Mouse (Mus musculus) CH12.LX (cell line): Measurements from ENCODE around the gene Gm44973. TPM values are rescaled to one million over a fixed set of nuclear protein-coding genes. Genes with fewer than 3 reads are reported as not detected.

ENCODE experiments used
- DNase-seq: peaks from one replicate; pipeline ENCODE4 v3.0.0-alpha.2; 2013; ENCODE audit errors: extremely low read depth
- H3K27ac ChIP-seq: 2 replicates; pipeline ENCODE4 v1.5.1; 2012; ENCODE audit warnings: low read depth, mild to moderate bottlenecking, control low read depth, moderate library complexity; ENCODE audit not compliant: insufficient read depth
- H3K27me3 ChIP-seq: replicated peaks from 2 replicates; pipeline ENCODE3; 2012; ENCODE audit warnings: inconsistent platforms
- H3K36me3 ChIP-seq, 2 experiments: replicated peaks in 1 of 2; 2 replicates each; pipeline versions ENCODE3 to v1.6.1; 2012; ENCODE audit warnings: inconsistent platforms in 1 of 2, low read length in 1 of 2, mild to moderate bottlenecking in 1 of 2, mixed read lengths in 1 of 2, moderate library complexity in 1 of 2; ENCODE audit not compliant: control insufficient read depth in 1 of 2, insufficient read depth in 1 of 2
- H3K4me1 ChIP-seq, 2 experiments: 2 replicates each; pipeline ENCODE4 v1.6.1; 2012; ENCODE audit warnings: inconsistent platforms in 1 of 2, moderate library complexity in 1 of 2; ENCODE audit not compliant: insufficient read depth in 2 of 2, control insufficient read depth in 1 of 2
- H3K4me2 ChIP-seq: 2 replicates; pipeline ENCODE4 v1.6.1; 2012; ENCODE audit warnings: low read depth, mild to moderate bottlenecking, control low read depth; ENCODE audit not compliant: poor library complexity, insufficient read depth, severe bottlenecking
- H3K4me3 ChIP-seq, 3 experiments: fragments of 150-350 bp in 1 of 3; sonication (generic) in 1 of 3; replicated peaks in 1 of 3; 2 replicates each; pipeline versions ENCODE3 to v1.5.1; 2011 to 2012; ENCODE audit warnings: low read depth in 2 of 3, low read length in 2 of 3, mild to moderate bottlenecking in 2 of 3, moderate library complexity in 2 of 3, control low read depth in 1 of 3, improper control_type of control experiment in 1 of 3, inconsistent platforms in 1 of 3, mixed read lengths in 1 of 3; ENCODE audit not compliant: poor library complexity in 1 of 3
- H3K79me2 ChIP-seq: replicated peaks from 2 replicates; pipeline ENCODE4 v1.6.1; 2012; ENCODE audit warnings: mild to moderate bottlenecking, moderate library complexity; ENCODE audit not compliant: control insufficient read depth, poor library complexity, insufficient read depth, severe bottlenecking; ENCODE audit errors: extremely low read depth
- H3K9ac ChIP-seq: 2 replicates; pipeline ENCODE4 v1.6.1; 2012; ENCODE audit warnings: low read depth, mild to moderate bottlenecking, control low read depth, moderate library complexity; ENCODE audit not compliant: insufficient read depth
- H3K9me3 ChIP-seq: replicated peaks from 2 replicates; pipeline ENCODE3; 2012; ENCODE audit warnings: low read length, inconsistent platforms, mixed read lengths
- BHLHE40 ChIP-seq: IDR thresholded peaks from 2 replicates; pipeline ENCODE4 v1.6.1; 2011; ENCODE audit warnings: mild to moderate bottlenecking, low read depth, low read length, improper control_type of control experiment
- CHD1 ChIP-seq: IDR thresholded peaks from 2 replicates; pipeline ENCODE4 v1.6.1; 2012; ENCODE audit warnings: low read depth, low read length, improper control_type of control experiment, inconsistent platforms
- CHD2 ChIP-seq: IDR thresholded peaks from 2 replicates; pipeline ENCODE4 v1.6.1; 2011; ENCODE audit warnings: low read length, improper control_type of control experiment
- CTCF ChIP-seq, 2 experiments: IDR thresholded peaks in 1 of 2; conservative IDR thresholded peaks in 1 of 2; 2 replicates each; pipeline ENCODE4 v1.5.1; 2011 to 2012; ENCODE audit warnings: low read depth in 2 of 2, low read length in 2 of 2, improper control_type of control experiment in 1 of 2, inconsistent platforms in 1 of 2, mild to moderate bottlenecking in 1 of 2, moderate library complexity in 1 of 2
- E2F4 ChIP-seq: IDR thresholded peaks from 2 replicates; pipeline ENCODE4 v1.6.1; 2011; ENCODE audit warnings: low read depth, low read length, improper control_type of control experiment; ENCODE audit not compliant: insufficient replicate concordance
- ELF1 ChIP-seq: IDR thresholded peaks from 2 replicates; pipeline ENCODE4 v1.6.1; 2014; ENCODE audit warnings: low read depth, mild to moderate bottlenecking, inconsistent platforms, low read length, improper control_type of control experiment
- EP300 ChIP-seq: IDR thresholded peaks from 2 replicates; pipeline ENCODE4 v1.6.1; 2011; ENCODE audit warnings: low read length, improper control_type of control experiment
- ETS1 ChIP-seq: conservative IDR thresholded peaks from 2 replicates; pipeline ENCODE4 v1.6.1; 2012; ENCODE audit warnings: low read depth, mild to moderate bottlenecking, inconsistent platforms, low read length, improper control_type of control experiment, moderate library complexity
- GABPA ChIP-seq: IDR thresholded peaks from 2 replicates; pipeline ENCODE4 v1.6.1; 2012; ENCODE audit warnings: low read depth, low read length, improper control_type of control experiment, inconsistent platforms; ENCODE audit not compliant: insufficient replicate concordance
- HCFC1 ChIP-seq: IDR thresholded peaks from 2 replicates; pipeline ENCODE4 v1.6.1; 2012; ENCODE audit warnings: low read depth, mild to moderate bottlenecking, inconsistent platforms, low read length, improper control_type of control experiment
- IRF4 ChIP-seq: IDR thresholded peaks from 2 replicates; pipeline ENCODE4 v1.6.1; 2014; ENCODE audit warnings: low read depth, mild to moderate bottlenecking, inconsistent platforms, low read length, improper control_type of control experiment
- JUN ChIP-seq: IDR thresholded peaks from 2 replicates; pipeline ENCODE4 v1.6.1; 2011; ENCODE audit warnings: low read depth, mild to moderate bottlenecking, low read length, improper control_type of control experiment, moderate library complexity; ENCODE audit not compliant: insufficient read depth
- JUND ChIP-seq: conservative IDR thresholded peaks from 2 replicates; pipeline ENCODE4 v1.6.1; 2011; ENCODE audit warnings: low read depth, low read length, improper control_type of control experiment
- KAT2A ChIP-seq: IDR thresholded peaks from 2 replicates; pipeline ENCODE4 v1.6.1; 2012; ENCODE audit warnings: low read length, improper control_type of control experiment, inconsistent platforms; ENCODE audit not compliant: insufficient replicate concordance
- MAFK ChIP-seq: IDR thresholded peaks from 2 replicates; pipeline ENCODE4 v1.6.1; 2011; ENCODE audit warnings: low read length, improper control_type of control experiment; ENCODE audit not compliant: insufficient replicate concordance
- MAX ChIP-seq: IDR thresholded peaks from 2 replicates; pipeline ENCODE4 v1.6.1; 2011; ENCODE audit warnings: low read length, improper control_type of control experiment
- MAZ ChIP-seq: IDR thresholded peaks from 2 replicates; pipeline ENCODE4 v1.6.1; 2012; ENCODE audit warnings: low read depth, mild to moderate bottlenecking, inconsistent platforms, low read length, improper control_type of control experiment, moderate library complexity
- MEF2A ChIP-seq: IDR thresholded peaks from 2 replicates; pipeline ENCODE4 v1.6.1; 2014; ENCODE audit warnings: low read depth, mild to moderate bottlenecking, inconsistent platforms, low read length, improper control_type of control experiment, borderline replicate concordance
- MXI1 ChIP-seq: IDR thresholded peaks from 2 replicates; pipeline ENCODE4 v1.6.1; 2011; ENCODE audit warnings: mild to moderate bottlenecking, low read depth, low read length, improper control_type of control experiment
- MYC ChIP-seq: IDR thresholded peaks from 2 replicates; pipeline ENCODE4 v1.6.1; 2011; ENCODE audit warnings: low read depth, mild to moderate bottlenecking, improper control_type of control experiment, low read length
- NELFE ChIP-seq: IDR thresholded peaks from 2 replicates; pipeline ENCODE4 v1.6.1; 2011; ENCODE audit warnings: low read depth, low read length, improper control_type of control experiment
- NRF1 ChIP-seq: IDR thresholded peaks from 2 replicates; pipeline ENCODE4 v1.6.1; 2014; ENCODE audit warnings: low read depth, mild to moderate bottlenecking, inconsistent platforms, low read length, improper control_type of control experiment, moderate library complexity
- PAX5 ChIP-seq: IDR thresholded peaks from 2 replicates; pipeline ENCODE4 v1.6.1; 2012; ENCODE audit warnings: low read length, inconsistent platforms, mixed read lengths
- POLR2A ChIP-seq: IDR thresholded peaks from 2 replicates; pipeline ENCODE4 v1.6.1; 2011; ENCODE audit warnings: low read depth, mild to moderate bottlenecking, improper control_type of control experiment, low read length
- POLR2AphosphoS2 ChIP-seq: IDR thresholded peaks from 2 replicates; pipeline ENCODE4 v1.6.1; 2011; ENCODE audit warnings: low read depth, low read length, improper control_type of control experiment
- RAD21 ChIP-seq: IDR thresholded peaks from 2 replicates; pipeline ENCODE4 v1.6.1; 2011; ENCODE audit warnings: low read depth, mild to moderate bottlenecking, low read length, improper control_type of control experiment, moderate library complexity
- RCOR1 ChIP-seq: conservative IDR thresholded peaks from 2 replicates; pipeline ENCODE4 v1.6.1; 2012; ENCODE audit warnings: low read depth, mild to moderate bottlenecking, inconsistent platforms, low read length, improper control_type of control experiment
- SIN3A ChIP-seq: IDR thresholded peaks from 2 replicates; pipeline ENCODE4 v1.6.1; 2012; ENCODE audit warnings: low read length, improper control_type of control experiment, inconsistent platforms
- SMC3 ChIP-seq: IDR thresholded peaks from 2 replicates; pipeline ENCODE4 v1.6.1; 2011; ENCODE audit warnings: low read depth, low read length, improper control_type of control experiment
- TBP ChIP-seq: conservative IDR thresholded peaks from 2 replicates; pipeline ENCODE4 v1.6.1; 2011; ENCODE audit warnings: low read depth, low read length, improper control_type of control experiment
- TCF12 ChIP-seq: IDR thresholded peaks from 2 replicates; pipeline ENCODE4 v1.6.1; 2014; ENCODE audit warnings: low read depth, mild to moderate bottlenecking, inconsistent platforms, low read length, improper control_type of control experiment
- UBTF ChIP-seq: IDR thresholded peaks from 2 replicates; pipeline ENCODE4 v1.6.1; 2012; ENCODE audit warnings: low read depth, mild to moderate bottlenecking, inconsistent platforms, low read length, improper control_type of control experiment, moderate library complexity
- USF1 ChIP-seq: IDR thresholded peaks from 2 replicates; pipeline ENCODE4 v1.6.1; 2014; ENCODE audit warnings: low read depth, mild to moderate bottlenecking, inconsistent platforms, low read length, improper control_type of control experiment
- USF2 ChIP-seq: conservative IDR thresholded peaks from 2 replicates; pipeline ENCODE4 v1.6.1; 2011; ENCODE audit warnings: low read depth, low read length, improper control_type of control experiment
- ZC3H11A ChIP-seq: IDR thresholded peaks from 2 replicates; pipeline ENCODE4 v1.6.1; 2012; ENCODE audit warnings: low read depth, mild to moderate bottlenecking, inconsistent platforms, low read length, improper control_type of control experiment
- ZKSCAN1 ChIP-seq: IDR thresholded peaks from 2 replicates; pipeline ENCODE4 v1.6.1; 2012; ENCODE audit warnings: low read depth, inconsistent platforms, low read length, improper control_type of control experiment, borderline replicate concordance
- ZMIZ1 ChIP-seq: IDR thresholded peaks from 2 replicates; pipeline ENCODE4 v1.6.1; 2012; ENCODE audit warnings: low read depth, mild to moderate bottlenecking, inconsistent platforms, low read length, improper control_type of control experiment
- ZNF384 ChIP-seq: IDR thresholded peaks from 2 replicates; pipeline ENCODE4 v1.6.1; 2012; ENCODE audit warnings: low read depth, low read length, improper control_type of control experiment, inconsistent platforms
- dilution Hi-C: fragments of 300-500 bp; cut with MboI; formaldehyde crosslinking; loops from 2 replicates; pipeline ENCODE4 v1.14.3; 2020; ENCODE audit warnings: low sequenced_read_pairs; ENCODE audit not compliant: extremely low pct_unique_long_range_greater_than_20kb, extremely low pct_ligation_motif_present
- in situ Hi-C: fragments of 300-500 bp; cut with MboI; formaldehyde crosslinking; loops from 3 replicates; pipeline ENCODE4 v1.14.3; 2019; ENCODE audit warnings: low sequenced_read_pairs, low pct_ligation_motif_present, low pct_unique_long_range_greater_than_20kb, mixed read lengths
- polyA plus RNA-seq: library from polyadenylated mRNA; unstranded; fragments of >175 nt; gene quantifications from 2 replicates; pipeline ENCODE4 v1.2.1, GENCODE M21; 2012; ENCODE audit warnings: low read depth; ENCODE audit not compliant: insufficient read length
- total RNA-seq, 2 experiments: library from RNA; depleted of rRNA; stranded (reverse); fragments of 300-350 nt in 1 of 2; fragments of >200 nt in 1 of 2; gene quantifications; 2 replicates each; pipeline ENCODE4 v1.2.3; 2012 to 2014

The Gm44973 gene
- total and polyA plus RNA-seq, 3 experiments: 1.3 to 6.3 TPM; not detected in 1

- peaks cover 4 to 36% of the 10 kb centered on the region in 2 experiments for H3K4me1 ChIP-seq
- in situ Hi-C loops: no loop called here
- peak within 1 kb of the TSS; percentile 97 for H3K9ac ChIP-seq
- peak within 1 kb of the TSS; percentile 75 to 81 (median 78) for H3K4me3 ChIP-seq
- H3K27me3 ChIP-seq: no peaks in the 10 kb centered on the region
- H3K79me2 ChIP-seq: peaks cover 6% of the 10 kb centered on the region; the same call in 1 of the 2 replicates
- H3K36me3 ChIP-seq: peaks cover 36 to 46% of the 10 kb centered on the region in 2 experiments
- peaks cover 6% of the 10 kb centered on the region for H3K9me3 ChIP-seq
- no peak for TF ChIP-seq MAFK
- no peak for TF ChIP-seq MAX
- TF ChIP-seq JUN: no peak
- no peak for TF ChIP-seq SMC3
- peak; percentile 83 for TF ChIP-seq POLR2A
- no peak for TF ChIP-seq CHD1
- TF ChIP-seq ZNF384: peak; percentile 42; the same call in 1 of the 2 replicates
- TF ChIP-seq ELF1: peak; percentile 68
- TF ChIP-seq USF1: no peak
- peak; percentile 43 for TF ChIP-seq IRF4
- no peak for TF ChIP-seq TBP
- TF ChIP-seq ZMIZ1: no peak; the same call in 1 of the 2 replicates
- TF ChIP-seq EP300: no peak
- TF ChIP-seq TCF12: peak; percentile 65
- TF ChIP-seq MXI1: no peak; the same call in 1 of the 2 replicates
- no peak for TF ChIP-seq PAX5
- peak; percentile 76 for TF ChIP-seq MYC
- peak; percentile 84; the same call in 1 of the 2 replicates for TF ChIP-seq KAT2A
- no peak for TF ChIP-seq RAD21
- TF ChIP-seq MEF2A: peak; percentile 10; the same call in 1 of the 2 replicates
- TF ChIP-seq HCFC1: peak; percentile 85
- TF ChIP-seq UBTF: no peak; the same call in 1 of the 2 replicates
- no peak for TF ChIP-seq USF2
- no peak for TF ChIP-seq ZC3H11A
- no peak for TF ChIP-seq ZKSCAN1
- TF ChIP-seq MAZ: peak; percentile 91
- no peak; the same call in 1 of the 2 replicates for TF ChIP-seq GABPA
- no peak for TF ChIP-seq BHLHE40
- TF ChIP-seq CTCF (conservative IDR thresholded peaks at IDR 0.05 in 1 of 2, IDR thresholded peaks at IDR 0.05 in 1 of 2; ENCODE audit: low read depth in 2 of 2, low read length in 2 of 2): no peak
- TF ChIP-seq RCOR1: peak; percentile 99
- TF ChIP-seq CHD2: peak; percentile 65; the same call in 1 of the 2 replicates
- no peak for TF ChIP-seq ETS1
- TF ChIP-seq SIN3A: no peak; the same call in 1 of the 2 replicates
- peak; percentile 82 for TF ChIP-seq NRF1
- TF ChIP-seq JUND: no peak
- TF ChIP-seq NELFE: peak; percentile 67
- TF ChIP-seq POLR2AphosphoS2: peak; percentile 14; the same call in 1 of the 2 replicates
- TF ChIP-seq E2F4: 0 out of 2 replicates have a peak, but pooled peaks have one; percentile 50
- peak; percentile 97 for DNase-seq
- peak within 1 kb of the TSS; percentile 90 for H3K27ac ChIP-seq
- peak within 1 kb of the TSS; percentile 77 for H3K4me2 ChIP-seq
- dilution Hi-C loops: no loop called here
These were observed 812 bp upstream of the Gm44973 start, which contains the start of the genes Zfp524 and Fiz1 for GRCm38 (mm10) chr7:5014251-5015117. Gene Zfp524, plus strand, starts transcription at chr7:5014415. Gene Fiz1, minus strand, starts transcription at chr7:5014697.
